Mouse (Mus musculus): ENCODE results near the gene Atp5g2. TPM values are rescaled to one million over a fixed set of nuclear protein-coding genes. Genes with fewer than 3 reads are reported as not detected.
"Not testable (repeated sequence)": the region's sequence is repeated elsewhere in the genome, so short reads cannot be mapped to it uniquely, and the experiment has no call there.

Atp5g2 gene
- polyA plus RNA-seq, 1 experiment from 2014 or later = 70.9 TPM

DNA sequence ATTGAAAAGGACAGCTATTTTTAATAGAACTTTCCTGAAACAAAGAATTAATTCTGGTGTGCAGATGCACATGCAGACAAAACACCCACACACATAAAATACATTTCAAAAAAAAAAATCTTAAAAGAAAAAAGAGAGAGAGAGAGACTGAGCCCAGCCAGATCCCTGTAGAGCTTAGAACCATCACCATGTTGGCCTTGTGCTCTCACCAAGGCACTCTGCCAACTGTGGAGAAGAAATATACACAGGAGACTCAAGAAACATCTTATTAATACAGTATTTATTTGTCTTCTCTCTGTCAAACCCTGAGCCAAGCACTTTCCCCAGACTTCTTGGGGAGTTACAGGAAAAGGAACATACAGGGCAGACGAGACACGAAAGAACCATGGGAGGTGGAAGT is 9.6 kb downstream of the Atp5g2 start:
- not testable (repeated sequence) for H3K9me3 ChIP-seq; ATAC-seq (ENCODE audit: borderline replicate concordance, extremely low read depth, low FRiP score, low TSS enrichment); H3K4me2 ChIP-seq; H3K4me1 ChIP-seq; H3K4me3 ChIP-seq; H3K27me3 ChIP-seq; H3K9ac ChIP-seq; H3K27ac ChIP-seq
- peaks cover 69% of the 10 kb centered on the region for H3K36me3 ChIP-seq
- WGBS = no CpG with 5 or more reads among the region's 2 CpGs

GRCm38 (mm10) chr15:102657926-102658381 is 14.2 kb downstream of the Atp5g2 start:
- Histone ChIP-seq H3K9me3 (no peaks in the 10 kb centered on the region), H3K4me3 (no peak overlapping the region), H3K9ac (no peak overlapping the region), H3K27ac (peak overlapping the region; percentile 99), H3K27me3 (no peaks in the 10 kb centered on the region), H3K4me2 (no peak overlapping the region), H3K4me1 (peaks cover 35% of the 10 kb centered on the region), H3K36me3 (peaks cover 26% of the 10 kb centered on the region)
- ATAC-seq (ENCODE audit: borderline replicate concordance, extremely low read depth, low FRiP score, low TSS enrichment) = peak; percentile 36; the same call in 1 of the 2 replicates
- WGBS = 20% methylated on average over 3 of the region's 3 CpGs

DNA sequence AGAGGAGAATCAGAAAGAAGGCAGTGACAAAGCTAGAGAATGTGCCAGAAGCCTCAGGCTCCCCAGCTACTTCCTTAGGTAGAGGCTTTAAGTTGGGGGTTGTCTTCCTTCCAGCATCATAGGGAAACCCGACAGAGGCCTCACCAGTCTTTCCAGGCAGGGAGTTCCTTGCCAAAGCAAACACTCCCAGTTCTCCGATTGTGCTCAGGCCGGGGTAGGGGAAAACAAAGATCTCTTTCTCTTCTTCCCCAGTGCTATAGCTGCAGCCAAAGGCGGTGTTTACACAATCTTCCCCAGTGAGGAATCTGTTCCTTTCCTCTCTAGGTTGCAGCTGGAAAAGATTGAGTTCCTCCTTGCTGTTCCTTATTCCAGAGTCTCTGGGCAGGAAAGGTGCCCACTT is 15.5 kb downstream of the Atp5g2 start:
- Histone ChIP-seq H3K4me1 (peaks cover 35% of the 10 kb centered on the region), H3K36me3 (peaks cover 14% of the 10 kb centered on the region), H3K27ac (peak overlapping the region; percentile 99), H3K9ac (peak overlapping the region; percentile 20; the same call in 1 of the 2 replicates), H3K9me3 (no peaks in the 10 kb centered on the region), H3K4me3 (no peak overlapping the region), H3K27me3 (no peaks in the 10 kb centered on the region), H3K4me2 (peak overlapping the region; percentile 36; the same call in 1 of the 2 replicates)
- 3% methylated on average over 4 of the region's 4 CpGs for WGBS
- peak; percentile 85 for ATAC-seq (ENCODE audit: borderline replicate concordance, extremely low read depth, low FRiP score, low TSS enrichment)

DNA sequence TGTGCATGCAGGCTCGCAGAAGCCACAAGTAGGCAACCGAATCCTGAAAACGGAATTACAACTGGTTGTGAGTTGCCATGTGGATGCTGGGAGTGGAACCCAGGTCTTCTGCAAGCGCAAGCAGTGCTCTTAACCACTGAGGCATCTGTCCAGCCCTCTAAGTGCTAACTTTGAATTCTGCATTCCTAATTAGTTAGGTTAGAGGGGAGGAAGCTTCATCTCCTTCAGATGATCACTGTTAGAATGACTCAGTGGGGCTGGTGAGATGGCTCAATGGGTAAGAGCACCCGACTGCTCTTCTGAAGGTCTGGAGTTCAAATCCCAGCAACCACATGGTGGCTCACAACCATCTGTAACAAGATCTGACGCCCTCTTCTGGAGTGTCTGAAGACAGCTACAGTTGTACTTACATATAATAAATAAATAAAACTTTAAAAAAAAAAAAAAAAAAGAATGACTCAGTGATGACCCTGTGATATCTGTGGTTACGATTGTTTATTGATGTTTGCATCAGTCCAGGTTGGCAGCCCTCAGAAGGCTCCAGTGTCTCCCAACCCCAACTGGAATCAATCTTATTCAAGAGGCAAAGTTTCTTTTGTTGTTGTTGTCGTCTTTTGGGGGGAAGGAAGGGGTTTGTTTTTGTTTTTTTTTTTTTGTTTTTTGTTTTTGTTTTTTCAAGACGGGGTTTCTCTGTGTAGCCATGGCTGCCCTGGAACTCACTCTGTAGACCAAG is 20.1 kb downstream of the Atp5g2 start:
- H3K27me3 ChIP-seq; H3K36me3 ChIP-seq; H3K9ac ChIP-seq; H3K4me2 ChIP-seq; ATAC-seq (ENCODE audit: borderline replicate concordance, extremely low read depth, low FRiP score, low TSS enrichment); H3K4me3 ChIP-seq; H3K9me3 ChIP-seq; H3K27ac ChIP-seq: not testable (repeated sequence)
- peaks cover 23% of the 10 kb centered on the region for H3K4me1 ChIP-seq
- 67% methylated on average over 9 of the region's 9 CpGs for WGBS

DNA sequence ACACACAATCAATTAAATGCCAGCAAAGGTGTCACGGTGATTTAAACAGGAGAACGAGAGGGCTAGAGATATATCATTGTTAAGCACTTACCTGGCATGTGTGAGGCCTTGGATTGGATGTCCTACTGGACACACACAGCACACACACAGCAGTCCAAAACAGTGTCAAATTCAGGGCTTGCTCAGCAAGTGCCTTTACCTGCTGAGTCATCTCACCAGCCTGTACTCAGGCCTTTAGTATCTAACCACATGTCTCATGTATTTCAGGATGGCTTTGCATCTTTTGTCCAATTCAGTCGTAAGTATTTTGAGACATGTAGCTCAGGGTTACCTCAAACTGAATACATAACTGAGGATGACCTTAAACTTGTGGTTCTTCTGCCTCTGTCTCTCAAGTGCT is 21.0 kb downstream of the Atp5g2 start:
- Histone ChIP-seq H3K4me1 (peaks cover 13% of the 10 kb centered on the region), H3K4me3 (no peak overlapping the region), H3K4me2 (no peak overlapping the region), H3K9me3 (no peaks in the 10 kb centered on the region), H3K27ac (no peak overlapping the region), H3K36me3 (no peaks in the 10 kb centered on the region), H3K27me3 (no peaks in the 10 kb centered on the region), H3K9ac (no peak overlapping the region)
- 66% methylated on average over 3 of the region's 3 CpGs for WGBS
- ATAC-seq (ENCODE audit: borderline replicate concordance, extremely low read depth, low FRiP score, low TSS enrichment) = no peak

DNA sequence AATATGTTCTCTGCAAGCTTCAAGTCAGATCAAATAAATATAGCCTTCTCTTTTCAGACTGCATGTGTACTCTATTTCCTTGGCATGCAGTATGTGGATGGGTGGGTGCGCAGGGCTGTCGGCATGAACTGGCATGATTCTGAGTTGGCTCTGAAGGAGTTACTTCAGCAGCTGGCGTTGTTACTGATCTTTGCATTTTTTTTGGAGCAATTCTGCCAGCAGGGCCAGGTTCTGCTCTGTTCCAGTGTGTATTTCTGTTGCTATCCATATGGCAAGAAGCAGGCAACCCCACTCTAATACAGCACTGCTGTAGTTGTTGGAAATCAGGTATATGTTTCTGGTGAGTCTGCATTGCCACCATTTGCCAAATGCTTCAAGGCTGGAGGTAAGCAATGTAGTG is 36.3 kb downstream of the Atp5g2 start:
- Histone ChIP-seq H3K9me3 (no peaks in the 10 kb centered on the region), H3K4me2 (no peak overlapping the region), H3K9ac (no peak overlapping the region), H3K27ac (no peak overlapping the region), H3K4me3 (no peak overlapping the region), H3K27me3 (no peaks in the 10 kb centered on the region), H3K36me3 (no peaks in the 10 kb centered on the region), H3K4me1 (no peaks in the 10 kb centered on the region)
- WGBS = 75% methylated on average over 3 of the region's 3 CpGs
- ATAC-seq (ENCODE audit: borderline replicate concordance, extremely low read depth, low FRiP score, low TSS enrichment) = no peak

DNA sequence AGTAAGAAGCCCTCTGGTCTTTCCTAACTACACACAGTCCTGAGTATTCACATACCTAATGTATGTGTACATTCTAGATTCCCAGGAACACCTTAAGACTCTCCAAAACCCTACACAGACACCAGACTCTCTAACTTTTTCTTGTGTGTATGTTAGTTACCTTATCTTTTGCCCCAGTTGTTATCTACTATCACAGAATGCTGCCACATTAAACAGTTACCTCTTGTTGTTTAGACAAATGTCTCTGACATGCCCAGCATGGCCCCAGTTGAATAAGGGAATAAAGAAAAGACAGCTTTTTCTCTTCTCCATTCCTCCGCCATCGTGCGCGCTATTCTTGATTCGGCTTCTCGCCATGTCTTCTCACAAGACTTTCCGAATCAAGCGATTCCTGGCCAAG is 37.5 kb downstream of the Atp5g2 start:
- Histone ChIP-seq H3K4me2 (no peak overlapping the region), H3K4me1 (no peaks in the 10 kb centered on the region), H3K27ac (no peak overlapping the region), H3K4me3 (no peak overlapping the region), H3K9me3 (no peaks in the 10 kb centered on the region), H3K36me3 (no peaks in the 10 kb centered on the region), H3K9ac (no peak overlapping the region), H3K27me3 (no peaks in the 10 kb centered on the region)
- 85% methylated on average over 8 of the region's 8 CpGs for WGBS
- no peak for ATAC-seq (ENCODE audit: borderline replicate concordance, extremely low read depth, low FRiP score, low TSS enrichment)

DNA sequence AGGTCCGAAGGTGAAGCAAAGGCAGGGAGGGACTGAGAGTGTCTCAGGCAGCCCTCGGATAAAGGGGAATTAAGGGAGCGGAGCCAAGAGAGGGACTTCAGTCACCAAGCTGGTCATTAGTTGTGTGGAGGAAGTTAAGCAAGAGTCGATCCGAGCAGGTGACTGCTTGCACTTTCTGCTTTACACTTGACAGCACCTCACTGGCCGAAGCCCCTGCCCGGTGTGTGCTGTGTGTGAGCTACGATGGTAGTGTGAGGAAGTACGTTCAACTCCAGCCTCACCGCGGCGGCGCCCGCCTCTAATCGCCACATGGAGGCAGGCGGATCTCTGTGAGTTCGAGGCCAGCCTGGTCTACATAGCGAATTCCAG is 46.5 kb downstream of the Atp5g2 start:
- peaks cover 22% of the 10 kb centered on the region for H3K4me1 ChIP-seq
- H3K9ac ChIP-seq = peak overlapping the region; percentile 90
- peak overlapping the region; percentile 79 for H3K4me3 ChIP-seq
- H3K4me2 ChIP-seq = peak overlapping the region; percentile 82
- H3K36me3 ChIP-seq = no peaks in the 10 kb centered on the region
- H3K27ac ChIP-seq = peak overlapping the region; percentile 100
- 0% methylated on average over 18 of the region's 18 CpGs for WGBS
- no peak for ATAC-seq (ENCODE audit: borderline replicate concordance, extremely low read depth, low FRiP score, low TSS enrichment)
- no peaks in the 10 kb centered on the region for H3K27me3 ChIP-seq
- no peaks in the 10 kb centered on the region for H3K9me3 ChIP-seq

DNA sequence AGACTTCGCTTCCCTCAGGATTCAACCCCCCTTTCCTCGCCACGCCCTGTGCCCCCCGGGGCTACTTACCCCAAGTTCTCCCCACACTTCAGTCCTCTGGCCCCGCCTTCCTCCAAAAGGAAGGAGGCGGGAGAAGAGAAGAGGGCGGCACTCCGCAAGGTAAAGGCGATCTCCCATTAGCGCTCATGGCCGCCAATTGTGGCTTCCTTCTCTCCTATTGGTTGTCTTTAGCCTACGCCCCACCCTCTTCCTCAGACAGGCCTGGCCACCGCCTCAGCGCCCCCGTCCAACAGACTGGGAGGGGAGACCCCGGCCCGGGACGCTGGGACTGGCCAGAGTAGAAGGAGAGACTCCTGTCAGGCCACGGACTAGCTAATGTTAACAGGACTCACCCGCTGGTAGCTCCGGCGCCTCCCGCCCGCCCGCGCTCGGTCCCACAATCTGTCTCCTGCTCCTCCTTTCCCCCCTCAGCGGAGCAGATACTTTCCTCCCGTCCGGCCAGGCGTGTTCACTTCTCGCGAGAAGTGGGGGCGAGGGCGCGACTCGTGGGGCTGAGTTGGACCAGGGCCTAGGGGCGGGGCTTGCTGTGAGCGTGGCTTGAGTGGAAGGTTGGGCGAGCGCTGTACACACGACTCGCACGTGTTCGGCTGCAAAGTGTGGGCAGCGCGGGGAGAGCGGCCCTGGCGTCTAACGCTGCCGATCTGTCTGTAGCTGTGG is 47.0 kb downstream of the Atp5g2 start, which contains the start of the genes Gm28047 and Atf7:
Gm28047 (minus strand) TSS at position 98 of the 717 bp plus-strand sequence.
Atf7 (minus strand) TSS at position 495 of the 717 bp plus-strand sequence.
- H3K9me3 ChIP-seq = no peaks in the 10 kb centered on the region
- peaks cover 22% of the 10 kb centered on the region for H3K4me1 ChIP-seq
- H3K27ac ChIP-seq = peak within 1 kb of the TSS; percentile 100
- H3K4me2 ChIP-seq = peak within 1 kb of the TSS; percentile 82
- H3K36me3 ChIP-seq = no peaks in the 10 kb centered on the region
- no peaks in the 10 kb centered on the region for H3K27me3 ChIP-seq
- under 1% methylated on average over 47 of the region's 51 CpGs for WGBS
- peak within 1 kb of the TSS; percentile 90 for H3K9ac ChIP-seq
- peak; percentile 99 for ATAC-seq (ENCODE audit: borderline replicate concordance, extremely low read depth, low FRiP score, low TSS enrichment)
- H3K4me3 ChIP-seq = peak within 1 kb of the TSS; percentile 79

DNA sequence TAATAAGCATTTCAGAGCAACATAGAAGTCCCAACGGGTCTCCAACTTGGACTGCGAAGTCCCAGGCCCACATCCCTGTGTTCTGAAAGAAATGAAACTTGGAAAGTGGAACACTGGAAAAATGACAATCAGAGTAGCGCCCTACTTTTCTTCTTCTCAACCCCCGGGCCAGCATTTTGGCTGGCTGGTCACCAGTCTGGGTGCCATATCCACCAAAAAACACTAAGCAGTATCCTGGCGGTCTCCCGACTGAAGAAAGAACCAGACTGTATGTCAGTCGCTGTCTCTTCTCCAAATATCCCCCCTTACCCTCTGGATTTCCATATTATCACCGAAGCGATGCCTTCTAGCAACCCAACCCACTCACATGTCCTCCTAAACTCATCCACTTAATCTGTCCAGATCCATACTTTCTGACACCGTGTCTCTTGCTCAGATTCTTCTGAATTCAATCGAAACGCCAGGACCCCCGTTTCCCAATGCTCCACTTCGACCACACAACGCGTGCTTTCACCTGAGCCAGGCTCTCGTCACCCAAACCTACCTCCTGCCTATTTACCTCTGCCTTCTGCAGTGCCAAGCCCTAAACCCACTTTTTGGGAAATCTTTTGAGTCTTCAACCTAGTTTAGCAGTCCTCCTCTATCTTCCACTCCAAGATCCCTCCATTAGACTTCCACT is 47.7 kb downstream of the Atp5g2 start:
- peak overlapping the region; percentile 79 for H3K4me3 ChIP-seq
- no peaks in the 10 kb centered on the region for H3K27me3 ChIP-seq
- peak overlapping the region; percentile 100 for H3K27ac ChIP-seq
- ATAC-seq (ENCODE audit: borderline replicate concordance, extremely low read depth, low FRiP score, low TSS enrichment) = no peak
- H3K36me3 ChIP-seq = no peaks in the 10 kb centered on the region
- WGBS = under 1% methylated on average over 17 of the region's 17 CpGs
- peak overlapping the region; percentile 69 for H3K9ac ChIP-seq
- no peaks in the 10 kb centered on the region for H3K9me3 ChIP-seq
- peak overlapping the region; percentile 82 for H3K4me2 ChIP-seq
- peaks cover 22% of the 10 kb centered on the region for H3K4me1 ChIP-seq

GRCm38 (mm10) chr15:102623121-102623520 is 49.0 kb downstream of the Atp5g2 start:
- ATAC-seq (ENCODE audit: borderline replicate concordance, extremely low read depth, low FRiP score, low TSS enrichment) = no peak
- no peaks in the 10 kb centered on the region for H3K9me3 ChIP-seq
- 66% methylated on average over 3 of the region's 3 CpGs for WGBS
- peaks cover 22% of the 10 kb centered on the region for H3K4me1 ChIP-seq
- peak overlapping the region; percentile 82 for H3K4me2 ChIP-seq
- H3K9ac ChIP-seq = no peak overlapping the region
- peak overlapping the region; percentile 3; the same call in 1 of the 2 replicates for H3K4me3 ChIP-seq
- H3K27ac ChIP-seq = 0 out of 2 replicates have a peak overlapping the region, but pooled peaks have one; percentile 15
- H3K36me3 ChIP-seq = no peaks in the 10 kb centered on the region
- H3K27me3 ChIP-seq = no peaks in the 10 kb centered on the region

Measured in lung, embryonic 15.5 days (tissue).